Mouse (Mus musculus) brain, embryonic 14.5 days (tissue): Measurements from ENCODE around the gene Cnga1.

Experiments
- CTCF ChIP-seq: fragments of 200-500 bp; IDR thresholded peaks from 2 replicates; pipeline ENCODE4 v1.5.1; 2012; ENCODE audit warnings: inconsistent platforms, mild to moderate bottlenecking, moderate library complexity, borderline replicate concordance; ENCODE audit not compliant: insufficient read depth, insufficient read length; ENCODE audit errors: extremely low read depth
- POLR2A ChIP-seq: fragments of 200-500 bp; IDR thresholded peaks from 2 replicates; pipeline ENCODE4 v1.6.1; 2012; ENCODE audit warnings: mild to moderate bottlenecking, inconsistent platforms, borderline replicate concordance; ENCODE audit not compliant: poor library complexity, insufficient read depth, insufficient read length, severe bottlenecking; ENCODE audit errors: extremely low read depth

- no peak for TF ChIP-seq CTCF
- no peak for TF ChIP-seq POLR2A
Observed at GRCm38 (mm10) chr5:72666428-72666827, 22.4 kb upstream of the Cnga1 start.
